Mouse (Mus musculus) testis, adult 2 months (tissue): ENCODE data around the gene Nkpd1.

Source experiments
- CTCF ChIP-seq: fragments of 200-500 bp; IDR thresholded peaks from 2 replicates; pipeline ENCODE4 v1.5.1; 2012; ENCODE audit warnings: low read depth, mild to moderate bottlenecking, inconsistent platforms, low read length, moderate library complexity; ENCODE audit not compliant: control insufficient read depth, insufficient read depth, insufficient replicate concordance
- POLR2A ChIP-seq: fragments of 200-500 bp; IDR thresholded peaks from 2 replicates; pipeline ENCODE4 v1.6.1; 2012; ENCODE audit warnings: low read depth, mild to moderate bottlenecking, inconsistent platforms, low read length, moderate library complexity; ENCODE audit not compliant: control insufficient read depth

DNA sequence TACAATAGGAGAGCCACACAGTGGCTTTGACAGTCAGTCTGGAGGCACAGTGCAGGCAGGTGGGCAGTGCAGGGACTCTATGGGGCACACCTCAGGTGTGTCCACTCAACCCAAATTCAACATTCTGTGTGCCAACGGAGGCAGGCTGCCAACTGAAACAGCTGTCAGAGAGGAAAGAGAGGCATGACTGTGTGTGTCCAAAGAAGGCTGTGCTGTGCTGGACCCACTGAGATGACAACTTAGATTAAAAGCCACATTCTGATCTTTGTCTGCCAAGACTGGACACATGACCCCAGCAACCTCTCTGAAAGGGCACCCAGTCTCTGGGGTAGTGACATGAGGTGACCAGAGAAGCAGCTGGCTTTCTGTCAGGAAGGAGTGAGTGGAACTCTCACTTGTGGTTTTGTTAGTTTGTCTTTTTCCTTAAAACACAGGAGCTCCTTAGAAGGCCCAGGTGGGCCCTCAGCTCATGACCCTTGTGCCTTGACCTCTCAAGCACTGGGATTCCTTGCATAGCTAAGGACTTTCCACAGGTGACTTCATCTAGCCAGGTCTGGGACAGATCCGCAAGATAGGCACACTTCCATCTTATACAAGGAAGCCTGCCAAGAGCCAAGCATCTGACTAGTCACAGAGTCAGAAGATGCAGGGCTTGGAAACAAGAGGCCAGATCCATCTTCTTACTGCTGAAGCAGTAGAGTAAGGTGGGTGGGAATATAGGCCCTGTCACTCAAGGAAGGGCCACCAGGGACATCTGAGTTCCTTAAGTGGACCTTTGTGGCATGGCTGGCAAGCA, 23.3 kb downstream of the Nkpd1 start:
- TF ChIP-seq POLR2A (no peak), CTCF (no peak)
